Mouse (Mus musculus) liver, adult 2 months (tissue): ENCODE measurements around the gene Fam173a.

Experiments
- CTCF ChIP-seq: fragments of 200-500 bp; IDR thresholded peaks from 2 replicates; pipeline ENCODE4 v1.5.1; 2011; ENCODE audit warnings: low read depth, low read length, control low read depth
- POLR2A ChIP-seq: fragments of 200-500 bp; IDR thresholded peaks from 2 replicates; pipeline ENCODE4 v1.6.1; 2011; ENCODE audit warnings: low read length, control low read depth; ENCODE audit not compliant: insufficient read depth; ENCODE audit errors: extremely low read depth

DNA sequence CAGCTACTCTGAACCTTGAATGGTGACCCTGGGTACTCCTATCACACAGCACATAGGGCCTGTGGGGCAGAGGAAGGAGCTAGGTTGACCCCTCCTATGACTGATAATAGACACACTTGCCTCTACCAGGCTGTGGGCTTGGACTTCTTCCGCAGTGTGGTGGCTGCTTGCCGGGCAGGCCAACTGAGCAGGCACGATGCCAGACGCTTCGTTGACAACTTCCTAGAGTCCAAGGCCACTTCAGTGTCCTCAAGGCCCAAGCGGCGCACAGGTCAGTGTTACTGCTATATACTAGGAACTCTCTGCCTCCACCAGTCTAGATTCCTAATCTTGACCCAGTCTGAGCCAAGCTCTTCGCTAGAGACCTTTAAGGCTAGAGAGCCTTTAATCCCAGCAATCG lies 48.9 kb downstream of the Fam173a start:
- TF ChIP-seq POLR2A (no peak), CTCF (no peak)
